Comparison of ENCODE assay signal across 15 mouse cellular contexts in genomic region chr13:59836101-59836798, GRCm38 (mm10). TPM values are rescaled to one million over a fixed set of nuclear protein-coding genes. Genes with fewer than 3 reads are reported as not detected.
DNase-seq lines count a peak whose midpoint lies in the region; ATAC-seq and TF ChIP-seq lines count a peak whose summit lies in the region.
"Had no signal": no experiment of that assay in that cellular context is flagged by ENCODE, and none has a peak within 500 bp of the region (broad histone marks: within the 10 kb centered on the region; RNA-seq: fewer than 3 reads in every experiment).

No protein-coding gene starts in this region.

- DNase-seq in heart, adult 2 months: peak; percentile 17 to 24
- DNase-seq in heart, postnatal 4 days: no peak
- no peak for DNase-seq in lung, postnatal 10 days
- DNase-seq in liver, embryonic 11.5 days (ENCODE audit: low spot score): peak; percentile 38
- DNase-seq in neural tube, embryonic 10.5 days (ENCODE audit: extremely low spot score, low spot score): no peak
- DNase-seq in gastrocnemius, postnatal 10 days: no peak
- DNase-seq: adrenal gland, postnatal 36 days; cerebellum, postnatal 10 days; right cerebral cortex, postnatal 14 days had no signal

- H3K36me3 ChIP-seq in heart, adult 2 months (ENCODE audit: control insufficient read depth, insufficient read depth, low read length): no peaks in the 10 kb centered on the region
- no peaks in the 10 kb centered on the region for H3K36me3 ChIP-seq in lung, embryonic 16.5 days (ENCODE audit: control insufficient read depth, insufficient read depth, low read length)
- H3K36me3 ChIP-seq in liver, embryonic 11.5 days (ENCODE audit: control insufficient read depth, insufficient read depth, low read length): no peaks in the 10 kb centered on the region
- H3K36me3 ChIP-seq in stomach, embryonic 14.5 days (ENCODE audit: control insufficient read depth, insufficient read depth, low read length): no peaks in the 10 kb centered on the region
- H3K36me3 ChIP-seq: forebrain, embryonic 12.5 days had no signal

- ATAC-seq in lung, embryonic 16.5 days (ENCODE audit: low read depth): no peak
- ATAC-seq in liver, embryonic 11.5 days (replicated peaks; ENCODE audit: low FRiP score): peak; percentile 49
- peak; percentile 46; the same call in 1 of the 2 replicates for ATAC-seq in stomach, embryonic 14.5 days (ENCODE audit: insufficient number of reproducible peaks, insufficient read depth, low FRiP score, low read depth)

- TF ChIP-seq EP300 in heart, adult 2 months (IDR thresholded peaks at IDR 0.05; ENCODE audit: insufficient read depth, low read depth, low read length): no peak

- WGBS in heart, adult 2 months: 18% methylated on average over 14 of the region's 14 CpGs
- 30% methylated on average over 14 of the region's 14 CpGs for WGBS in lung, embryonic 16.5 days
- 36% methylated on average over 14 of the region's 14 CpGs for WGBS in liver, embryonic 11.5 days
- 43% methylated on average over 14 of the region's 14 CpGs for WGBS in stomach, embryonic 14.5 days

- no peak overlapping the region for H3K9ac ChIP-seq in heart, adult 2 months (ENCODE audit: low read depth, low read length)
- no peak overlapping the region for H3K9ac ChIP-seq in lung, embryonic 16.5 days (ENCODE audit: low read length)
- H3K9ac ChIP-seq in liver, embryonic 11.5 days (ENCODE audit: low read depth, low read length): no peak overlapping the region
- no peak overlapping the region for H3K9ac ChIP-seq in stomach, embryonic 14.5 days (replicated peaks; ENCODE audit: low read depth, low read length)
- H3K9ac ChIP-seq: forebrain, embryonic 12.5 days had no signal

- TF ChIP-seq CTCF in heart, adult 2 months (IDR thresholded peaks at IDR 0.05): no peak

- intact Hi-C loops in heart, adult 2 months (cut with DNase I): no loop called here

- H3K79me2 ChIP-seq in heart, adult 2 months (replicated peaks; ENCODE audit: control insufficient read depth, insufficient read depth, low read length): no peaks in the 10 kb centered on the region

- no peak for TF ChIP-seq POLR2A in heart, adult 2 months (IDR thresholded peaks at IDR 0.05; ENCODE audit: insufficient read depth, low read depth, low read length)

- no peak overlapping the region; the same call in 1 of the 2 replicates for H3K4me2 ChIP-seq in lung, embryonic 16.5 days (ENCODE audit: low read depth, low read length)
- peak overlapping the region; percentile 44 for H3K4me2 ChIP-seq in liver, embryonic 11.5 days
- no peak overlapping the region for H3K4me2 ChIP-seq in stomach, embryonic 14.5 days (replicated peaks; ENCODE audit: low read depth, low read length)
- H3K4me2 ChIP-seq: forebrain, embryonic 12.5 days had no signal

- no peak overlapping the region for H3K4me3 ChIP-seq in heart, adult 2 months
- no peak overlapping the region for H3K4me3 ChIP-seq in lung, embryonic 16.5 days (ENCODE audit: low read length)
- H3K4me3 ChIP-seq in liver, embryonic 11.5 days (ENCODE audit: low read depth, low read length): no peak overlapping the region
- H3K4me3 ChIP-seq in stomach, embryonic 14.5 days (ENCODE audit: low read depth, low read length): no peak overlapping the region
- H3K4me3 ChIP-seq: forebrain, embryonic 12.5 days had no signal

- H3K4me1 ChIP-seq in heart, adult 2 months (ENCODE audit: control insufficient read depth, insufficient read depth, low read length): peaks cover 5% of the 10 kb centered on the region
- peaks cover 3% of the 10 kb centered on the region; the same call in 1 of the 2 replicates for H3K4me1 ChIP-seq in lung, embryonic 16.5 days (replicated peaks; ENCODE audit: control insufficient read depth, insufficient read depth, low read length)
- peaks cover 20% of the 10 kb centered on the region for H3K4me1 ChIP-seq in liver, embryonic 11.5 days (replicated peaks; ENCODE audit: control insufficient read depth, insufficient read depth, low read length)
- H3K4me1 ChIP-seq in stomach, embryonic 14.5 days (ENCODE audit: control insufficient read depth, insufficient read depth, low read length): peaks cover 9% of the 10 kb centered on the region
- H3K4me1 ChIP-seq: forebrain, embryonic 12.5 days had no signal

- no peak overlapping the region for H3K27ac ChIP-seq in heart, adult 2 months
- H3K27ac ChIP-seq in lung, embryonic 16.5 days (ENCODE audit: low read length): peak overlapping the region; percentile 33; the same call in 1 of the 2 replicates
- 0 out of 2 replicates have a peak overlapping the region, but pooled peaks have one; percentile 59 for H3K27ac ChIP-seq in liver, embryonic 11.5 days (ENCODE audit: low read depth, low read length)
- H3K27ac ChIP-seq in stomach, embryonic 14.5 days (ENCODE audit: low read length): peak overlapping the region; percentile 59; the same call in 1 of the 2 replicates
- H3K27ac ChIP-seq: forebrain, embryonic 12.5 days had no signal

- no peaks in the 10 kb centered on the region for H3K27me3 ChIP-seq in heart, adult 2 months (ENCODE audit: control insufficient read depth, insufficient read depth, low read length)
- H3K27me3 ChIP-seq in lung, embryonic 16.5 days (ENCODE audit: control insufficient read depth, insufficient read depth, low read depth, low read length): no peaks in the 10 kb centered on the region
- no peaks in the 10 kb centered on the region for H3K27me3 ChIP-seq in liver, embryonic 11.5 days (replicated peaks; ENCODE audit: control insufficient read depth, insufficient read depth, low read length)
- no peaks in the 10 kb centered on the region for H3K27me3 ChIP-seq in stomach, embryonic 14.5 days (ENCODE audit: control insufficient read depth, insufficient read depth, low read length)
- H3K27me3 ChIP-seq: forebrain, embryonic 12.5 days had no signal

- no peaks in the 10 kb centered on the region for H3K9me3 ChIP-seq in lung, embryonic 16.5 days (ENCODE audit: control insufficient read depth, low read length)
- no peaks in the 10 kb centered on the region for H3K9me3 ChIP-seq in liver, embryonic 11.5 days (ENCODE audit: control insufficient read depth, low read length)
- no peaks in the 10 kb centered on the region for H3K9me3 ChIP-seq in stomach, embryonic 14.5 days (ENCODE audit: control insufficient read depth, low read depth, low read length)
- H3K9me3 ChIP-seq: forebrain, embryonic 12.5 days had no signal

RNA-seq across cellular contexts. Expression of gene Tut7, which starts 13.3 kb away (rescaled TPM):
- 10 to 100 TPM; 41.6 to 45.1 TPM for total RNA-seq in heart, adult 2 months (2021)
- 10.3 and 16.3 TPM in 2 replicates for polyA plus RNA-seq in heart, adult 2 months (2012; rRNA removed)
- 10 to 100 TPM; 52.2 to 54.1 TPM for total RNA-seq in heart, postnatal 4 days (2021)
- polyA plus RNA-seq in lung, embryonic 16.5 days (2015; fragmentation: Nextera tagmentation; extraction: Ambion mirVana): 46.8 and 50.7 TPM in 2 replicates
- polyA plus RNA-seq in liver, embryonic 11.5 days (2014; fragmentation: Nextera tagmentation; extraction: Ambion mirVana): 68.2 and 69.5 TPM in 2 replicates
- polyA plus RNA-seq in stomach, embryonic 14.5 days (2014; fragmentation: Nextera tagmentation; extraction: Ambion mirVana): 49.4 and 50.0 TPM in 2 replicates
- total RNA-seq in gastrocnemius, postnatal 10 days (2021): 10 to 100 TPM; 46.3 to 50.3 TPM

RNA-seq across cellular contexts. Expression of gene Gm49354, which starts 54.2 kb away (rescaled TPM):
- not detected for total RNA-seq in heart, adult 2 months (2021)
- polyA plus RNA-seq in heart, adult 2 months (2012; rRNA removed): not detected in 2 replicates
- total RNA-seq in heart, postnatal 4 days (2021): not detected
- not detected in 2 replicates for polyA plus RNA-seq in lung, embryonic 16.5 days (2015; fragmentation: Nextera tagmentation; extraction: Ambion mirVana)
- polyA plus RNA-seq in liver, embryonic 11.5 days (2014; fragmentation: Nextera tagmentation; extraction: Ambion mirVana): not detected in 2 replicates
- not detected in 2 replicates for polyA plus RNA-seq in stomach, embryonic 14.5 days (2014; fragmentation: Nextera tagmentation; extraction: Ambion mirVana)
- not detected for total RNA-seq in gastrocnemius, postnatal 10 days (2021)
- total RNA-seq: adrenal gland, postnatal 36 days; gastrocnemius, postnatal 4 days had no signal
- polyA plus RNA-seq: C2C12; forebrain, embryonic 12.5 days; neural tube, embryonic 11.5 days had no signal

Comparison
In these comparisons a context has a peak if more than half of its experiments do, and no peak if none do; other contexts are left out.
1. DNase-seq: peak in heart, adult 2 months (2 of 2) and liver, embryonic 11.5 days (single experiment); none in heart, postnatal 4 days (single experiment), lung, postnatal 10 days (single experiment), neural tube, embryonic 10.5 days (single experiment) and gastrocnemius, postnatal 10 days (single experiment).